Mouse (Mus musculus) liver, embryonic 11.5 days (tissue): ENCODE measurements around the gene Tmem212. TPM values are rescaled to one million over a fixed set of nuclear protein-coding genes. Genes with fewer than 3 reads are reported as not detected.
"Not testable (repeated sequence)": the region's sequence is repeated elsewhere in the genome, so short reads cannot be mapped to it uniquely, and the experiment has no call there.

ENCODE experiments used
- ATAC-seq: fragments of 200-750 bp; cut with Nextera tagmentation; replicated peaks from 2 replicates; pipeline ENCODE4 v1.8.0; 2017; ENCODE audit warnings: moderate number of reproducible peaks, mild to moderate bottlenecking, moderate TSS enrichment, moderate library complexity; ENCODE audit not compliant: low FRiP score
- DNase-seq: peaks from one replicate; pipeline ENCODE4 v3.0.0-alpha.2; 2017; ENCODE audit warnings: low spot score
- H3K27ac ChIP-seq: fragments of 300-500 bp; sonication (generic); 2 replicates; pipeline ENCODE4 v1.5.1; 2014; ENCODE audit warnings: mild to moderate bottlenecking, low read depth, low read length, control low read depth
- H3K27me3 ChIP-seq: fragments of 300-500 bp; sonication (generic); replicated peaks from 2 replicates; pipeline ENCODE4 v1.6.1; 2014; ENCODE audit warnings: low read length, mixed read lengths; ENCODE audit not compliant: control insufficient read depth, insufficient read depth
- H3K36me3 ChIP-seq: fragments of 300-500 bp; sonication (generic); 2 replicates; pipeline ENCODE4 v1.6.1; 2014; ENCODE audit warnings: mild to moderate bottlenecking, low read length, moderate library complexity, mixed read lengths; ENCODE audit not compliant: control insufficient read depth, insufficient read depth
- H3K4me1 ChIP-seq: fragments of 300-500 bp; sonication (generic); replicated peaks from 2 replicates; pipeline ENCODE4 v1.6.1; 2014; ENCODE audit warnings: low read length, mixed read lengths; ENCODE audit not compliant: control insufficient read depth, insufficient read depth
- H3K4me2 ChIP-seq: fragments of 300-500 bp; sonication (generic); 2 replicates; pipeline ENCODE4 v1.6.1; 2014; ENCODE audit warnings: mild to moderate bottlenecking, control low read depth, moderate library complexity
- H3K4me3 ChIP-seq: fragments of 300-500 bp; sonication (generic); 2 replicates; pipeline ENCODE4 v1.5.1; 2014; ENCODE audit warnings: low read depth, low read length, control low read depth
- H3K9ac ChIP-seq: fragments of 300-500 bp; sonication (generic); 2 replicates; pipeline ENCODE4 v1.6.1; 2014; ENCODE audit warnings: low read depth, low read length, control low read depth
- H3K9me3 ChIP-seq: fragments of 300-500 bp; sonication (generic); 2 replicates; pipeline ENCODE4 v1.6.1; 2016; ENCODE audit warnings: low read length, inconsistent platforms, mixed read lengths; ENCODE audit not compliant: control insufficient read depth
- WGBS: fragments of 180-500 bp; shearing (Covaris S2); extraction: QIAGEN DNeasy Blood & Tissue Kit; methylation state at CpG from one replicate; pipeline ENCODE4 v1.1.7; 2014; 5-methylcytosine and 5-hydroxymethylcytosine counted together
- polyA plus RNA-seq: library from polyadenylated mRNA; unstranded; fragments of >200 nt; fragmentation: Nextera tagmentation; extraction: Ambion mirVana; gene quantifications from 2 replicates; pipeline ENCODE4 v1.2.1, GENCODE M21; 2014

Tmem212 gene
- polyA plus RNA-seq, result not detected in 2 replicates

DNA sequence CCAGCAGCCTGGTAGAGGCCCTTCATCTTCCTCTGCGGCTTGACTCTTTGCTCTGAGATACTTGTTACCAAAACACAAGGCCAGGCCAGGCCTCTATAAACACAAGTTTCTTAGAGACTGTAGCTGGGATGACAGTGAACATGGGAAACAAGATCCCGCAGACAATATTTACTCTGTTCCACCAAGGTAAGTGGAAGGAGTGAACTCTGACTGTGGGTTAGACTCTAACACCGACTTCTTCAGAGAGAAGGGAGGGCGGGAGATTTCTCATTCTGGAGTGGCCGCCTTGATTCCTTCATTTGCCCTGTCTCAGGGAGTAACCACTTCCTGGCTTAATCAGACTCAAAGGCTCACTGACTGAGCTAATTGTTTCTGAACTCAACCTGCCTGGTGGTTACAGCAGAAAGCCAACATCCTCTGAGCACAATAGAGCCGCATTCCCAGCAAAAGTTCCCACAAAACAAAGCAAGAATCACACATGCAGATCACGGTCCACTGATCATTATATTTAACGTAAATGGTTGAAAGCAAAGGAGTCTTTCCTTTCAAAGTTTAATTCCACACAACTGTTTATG lies at the start of gene Tmem212:
Tmem212 (minus strand) TSS at position 51 of the 575 bp plus-strand sequence.
- 63% methylated on average over 8 of the region's 8 CpGs for WGBS
- Histone ChIP-seq H3K4me3 (no peak within 1 kb of the TSS), H3K27ac (no peak within 1 kb of the TSS), H3K9me3 (no peaks in the 10 kb centered on the region), H3K4me1 (peaks cover 11% of the 10 kb centered on the region), H3K9ac (no peak within 1 kb of the TSS), H3K4me2 (no peak within 1 kb of the TSS), H3K27me3 (no peaks in the 10 kb centered on the region), H3K36me3 (no peaks in the 10 kb centered on the region)
- DNase-seq (no peak), ATAC-seq (no peak)

DNA sequence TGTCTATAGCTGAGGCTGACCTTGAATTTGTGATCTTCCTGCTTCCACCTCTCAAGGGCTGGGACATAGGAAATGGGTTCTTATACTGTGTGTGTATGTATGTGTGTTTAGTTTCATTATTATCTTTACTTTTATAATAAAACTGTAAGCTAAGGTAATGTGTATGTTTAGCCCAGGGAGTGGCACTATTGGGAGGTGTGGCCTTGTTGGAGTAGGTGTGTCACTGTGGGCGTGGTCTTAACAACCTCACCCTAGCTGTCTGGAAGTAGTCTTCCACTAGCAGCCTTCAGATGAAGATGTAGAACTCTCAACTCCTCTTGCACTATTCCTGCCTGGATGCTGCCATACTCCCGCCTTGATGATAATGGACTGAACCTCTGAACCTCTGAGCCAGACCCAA lies 49.2 kb upstream of the Tmem212 start:
- H3K27me3 ChIP-seq, H3K9ac ChIP-seq, H3K27ac ChIP-seq, H3K4me2 ChIP-seq, H3K9me3 ChIP-seq, H3K36me3 ChIP-seq, H3K4me1 ChIP-seq, ATAC-seq, DNase-seq, H3K4me3 ChIP-seq: not testable (repeated sequence)
- whole genome bisulfite sequencing, result 74% methylated on average over 2 of the region's 2 CpGs

DNA sequence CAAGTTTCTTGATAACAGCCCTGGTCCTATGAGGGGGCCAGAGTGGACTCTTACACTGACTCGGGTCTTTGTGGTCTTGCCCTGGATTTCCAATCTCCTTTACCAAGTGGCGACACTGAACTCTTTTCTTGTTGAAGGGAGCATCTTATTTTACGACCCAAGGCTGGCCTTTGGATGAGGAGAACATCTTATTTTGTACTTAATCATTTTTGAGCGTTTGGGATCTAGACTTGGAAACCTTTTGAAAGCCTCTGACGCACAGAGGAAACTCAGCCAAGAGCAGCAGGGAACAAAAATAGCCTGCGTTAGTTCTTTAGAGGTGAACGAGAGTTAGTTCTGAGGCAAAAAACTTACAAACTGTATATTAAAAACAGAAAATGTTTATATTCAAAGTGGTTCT lies 46.8 kb upstream of the Tmem212 start:
- no peak overlapping the region for H3K27ac ChIP-seq
- peaks cover 8% of the 10 kb centered on the region; the same call in 1 of the 2 replicates for H3K4me1 ChIP-seq
- no peaks in the 10 kb centered on the region for H3K27me3 ChIP-seq
- 84% methylated on average over 7 of the region's 7 CpGs for WGBS
- H3K36me3 ChIP-seq, result no peaks in the 10 kb centered on the region
- H3K4me2 ChIP-seq, result no peak overlapping the region
- H3K9me3 ChIP-seq, result no peaks in the 10 kb centered on the region
- no peak for ATAC-seq
- no peak overlapping the region for H3K4me3 ChIP-seq
- H3K9ac ChIP-seq, result no peak overlapping the region
- no peak for DNase-seq

DNA sequence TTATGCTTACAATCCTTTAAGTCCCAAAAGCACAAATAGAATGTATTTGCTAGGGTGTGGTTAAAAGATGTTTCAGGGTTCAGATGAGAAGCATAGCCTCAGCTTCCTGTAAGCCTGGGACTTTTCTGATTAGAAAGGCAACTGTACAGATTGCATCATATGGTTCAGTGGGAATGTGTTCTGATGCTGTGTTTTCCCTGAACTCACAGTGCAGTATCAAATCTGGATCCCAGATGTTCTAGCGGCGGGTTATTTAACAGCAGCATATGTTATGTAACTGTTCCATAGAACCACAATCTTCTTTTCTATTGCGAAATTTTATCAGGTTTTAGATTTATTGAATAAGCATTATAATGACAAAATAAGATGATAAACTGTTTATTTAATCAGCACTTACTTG lies 45.5 kb upstream of the Tmem212 start:
- Histone ChIP-seq H3K9ac (no peak overlapping the region), H3K9me3 (no peaks in the 10 kb centered on the region), H3K36me3 (no peaks in the 10 kb centered on the region), H3K27ac (no peak overlapping the region), H3K4me2 (no peak overlapping the region), H3K4me3 (no peak overlapping the region), H3K4me1 (peaks cover 8% of the 10 kb centered on the region; the same call in 1 of the 2 replicates), H3K27me3 (no peaks in the 10 kb centered on the region)
- no peak for DNase-seq
- no peak for ATAC-seq
- 89% methylated on average over 3 of the region's 3 CpGs for WGBS

DNA sequence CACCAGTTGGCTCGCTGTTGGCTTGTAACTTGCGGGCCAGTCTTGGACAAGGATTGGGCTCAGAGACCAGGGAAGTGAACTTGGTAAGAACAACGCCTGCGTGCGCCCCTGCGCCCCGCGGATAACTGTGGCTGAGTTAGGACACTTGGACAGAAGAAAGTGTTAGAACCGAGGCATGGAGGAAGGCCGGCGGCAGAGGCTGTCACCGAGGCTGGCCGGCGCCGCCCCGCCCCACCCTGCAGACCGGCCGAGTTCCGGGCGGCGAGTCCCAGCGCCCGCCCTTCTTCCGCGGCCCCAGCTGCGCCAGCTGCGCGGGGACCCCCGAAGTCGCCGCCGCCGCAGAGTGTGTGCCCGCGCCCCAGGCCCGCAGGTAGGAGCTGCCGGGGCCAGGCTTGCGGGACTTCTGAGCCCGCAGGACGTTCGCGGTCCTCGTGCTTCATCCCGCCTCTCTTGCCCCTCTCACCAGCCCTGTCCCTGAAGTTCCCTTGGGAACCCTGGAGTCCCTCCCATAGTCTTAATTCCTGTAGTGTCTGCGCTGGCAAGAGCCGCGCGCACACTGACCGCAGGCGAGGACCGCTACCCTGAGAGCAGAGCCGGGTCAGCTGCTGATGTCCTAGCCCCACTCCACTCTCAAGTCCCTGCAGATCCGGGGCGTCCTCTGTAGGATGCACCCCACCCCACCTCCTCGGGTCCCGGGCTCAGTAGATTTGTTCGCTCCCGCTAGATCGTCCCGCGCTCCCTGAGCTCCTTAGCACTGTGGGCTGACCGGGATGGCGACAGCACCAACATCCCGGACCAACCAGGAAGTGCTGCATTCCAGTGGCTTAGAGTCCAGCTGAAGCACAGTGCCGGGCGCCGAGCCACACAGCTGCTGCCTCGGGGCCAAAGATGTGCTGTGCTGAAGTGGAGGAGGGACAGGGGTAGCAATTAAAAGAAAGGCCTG lies 42.5 kb upstream of the Tmem212 start, which contains the start of gene Pld1:
Pld1 (plus strand) TSS at position 315 of the 943 bp plus-strand sequence.
- peak within 1 kb of the TSS; percentile 64 for H3K9ac ChIP-seq
- ATAC-seq, result peak; percentile 76
- H3K4me2 ChIP-seq, result peak within 1 kb of the TSS; percentile 96
- peaks cover 8% of the 10 kb centered on the region; the same call in 1 of the 2 replicates for H3K4me1 ChIP-seq
- peak within 1 kb of the TSS; percentile 38; the same call in 1 of the 2 replicates for H3K27ac ChIP-seq
- H3K9me3 ChIP-seq, result no peaks in the 10 kb centered on the region
- peak within 1 kb of the TSS; percentile 67 for H3K4me3 ChIP-seq
- no peaks in the 10 kb centered on the region for H3K36me3 ChIP-seq
- H3K27me3 ChIP-seq, result no peaks in the 10 kb centered on the region
- peak; percentile 67 for DNase-seq
- WGBS, result under 1% methylated on average over 64 of the region's 68 CpGs

DNA sequence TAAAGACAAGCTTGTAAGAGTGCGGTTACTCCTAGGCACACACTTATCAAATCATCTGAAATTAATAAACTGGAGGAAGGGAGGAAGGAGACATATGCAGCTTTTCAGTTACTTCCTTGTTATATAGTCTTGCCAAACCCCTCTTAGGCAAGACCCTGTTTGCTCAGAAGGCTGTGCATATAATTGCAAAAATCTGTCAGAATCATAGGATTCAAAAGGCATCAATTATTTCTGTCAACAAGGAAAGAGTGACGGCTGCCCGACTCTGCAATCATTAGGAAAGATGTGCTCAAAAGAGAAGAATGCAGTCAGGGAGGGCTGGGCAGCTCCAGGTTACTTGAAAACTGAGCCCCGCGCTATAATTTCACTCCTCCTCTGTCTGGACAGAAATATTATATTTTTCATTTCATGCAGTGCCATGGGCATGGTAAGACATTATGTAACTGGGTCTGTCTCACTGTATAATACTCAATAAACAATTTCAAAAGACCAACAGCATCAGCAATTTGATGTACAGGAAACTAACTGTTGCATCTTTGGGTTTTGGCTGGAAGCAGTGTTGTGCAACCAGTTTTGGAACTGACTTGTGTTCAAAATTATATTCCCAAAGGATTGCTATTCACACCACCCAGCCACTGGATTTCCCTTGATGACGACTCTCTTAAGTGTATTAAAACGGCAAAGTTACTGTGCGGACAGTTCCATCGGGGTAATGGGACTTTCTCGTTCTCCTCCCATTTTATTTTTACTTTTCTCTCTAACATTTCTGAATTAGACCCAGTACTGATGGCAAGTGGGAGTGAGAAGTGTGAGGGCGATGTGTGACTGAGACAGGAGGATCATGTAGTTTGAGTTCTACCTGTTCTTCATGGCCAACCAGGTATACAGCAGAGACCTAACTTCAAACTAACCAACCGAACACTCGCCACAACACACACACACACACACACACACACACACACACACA lies 41.3 kb upstream of the Tmem212 start:
- Histone ChIP-seq H3K4me3 (no peak overlapping the region), H3K9me3 (no peaks in the 10 kb centered on the region), H3K4me2 (no peak overlapping the region; the same call in 1 of the 2 replicates), H3K9ac (no peak overlapping the region), H3K36me3 (no peaks in the 10 kb centered on the region), H3K27me3 (no peaks in the 10 kb centered on the region), H3K4me1 (peaks cover 8% of the 10 kb centered on the region; the same call in 1 of the 2 replicates), H3K27ac (no peak overlapping the region)
- ATAC-seq (no peak), DNase-seq (no peak)
- WGBS, result 80% methylated on average over 13 of the region's 13 CpGs

DNA sequence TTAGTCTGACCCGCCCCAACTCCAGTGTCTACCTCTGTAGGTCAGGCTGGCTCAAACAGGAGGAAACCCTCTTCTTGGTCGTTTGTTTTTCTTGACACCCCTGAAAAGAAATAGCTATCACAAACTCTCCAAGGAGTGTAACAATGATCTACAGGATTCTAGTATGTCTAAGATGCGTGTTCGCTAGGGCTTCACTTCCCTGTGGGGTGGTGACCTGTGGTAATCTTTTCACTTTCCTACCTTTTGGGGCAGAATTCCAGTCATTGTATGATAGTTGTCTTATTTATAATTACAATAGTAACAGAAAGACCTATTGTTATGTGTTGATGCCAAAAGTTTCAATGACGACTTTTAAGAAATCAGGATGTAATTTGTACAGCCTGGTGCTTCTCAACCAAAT lies 40.6 kb upstream of the Tmem212 start:
- 81% methylated on average over 5 of the region's 5 CpGs for WGBS
- no peak overlapping the region for H3K9ac ChIP-seq
- no peak overlapping the region for H3K4me3 ChIP-seq
- DNase-seq (no peak), ATAC-seq (no peak)
- H3K9me3 ChIP-seq, result no peaks in the 10 kb centered on the region
- no peaks in the 10 kb centered on the region for H3K27me3 ChIP-seq
- peaks cover 8% of the 10 kb centered on the region; the same call in 1 of the 2 replicates for H3K4me1 ChIP-seq
- no peaks in the 10 kb centered on the region for H3K36me3 ChIP-seq
- H3K4me2 ChIP-seq, result no peak overlapping the region
- H3K27ac ChIP-seq, result no peak overlapping the region

DNA sequence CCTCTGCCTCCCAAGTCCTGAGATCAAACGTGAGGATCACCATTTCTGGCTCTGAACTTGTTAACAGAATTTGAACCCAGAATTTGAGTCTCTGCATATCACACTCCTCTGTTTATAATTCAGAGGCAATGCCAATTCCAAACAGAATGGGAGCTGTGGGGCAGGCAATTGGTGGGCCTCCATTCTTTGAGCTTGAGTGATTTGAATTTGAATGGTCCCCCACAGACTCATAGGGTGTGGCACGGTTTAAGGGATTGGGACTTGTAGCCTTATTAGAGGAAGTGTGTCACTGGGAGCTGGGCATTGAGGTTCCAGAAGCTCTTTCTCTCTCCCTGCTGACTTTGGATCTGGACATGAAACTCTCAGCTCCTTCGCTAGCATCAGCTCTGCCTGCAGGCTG lies 39.5 kb upstream of the Tmem212 start:
- Histone ChIP-seq H3K36me3 (no peaks in the 10 kb centered on the region), H3K9ac (no peak overlapping the region)

More for the DNA sequence above, 39.5 kb upstream of the Tmem212 start:
- ATAC-seq (no peak), DNase-seq (no peak)
- H3K4me3 ChIP-seq, result no peak overlapping the region
- WGBS, result 79% methylated on average over 3 of the region's 3 CpGs
- no peaks in the 10 kb centered on the region for H3K9me3 ChIP-seq
- H3K4me2 ChIP-seq, result no peak overlapping the region
- no peaks in the 10 kb centered on the region for H3K27me3 ChIP-seq
- H3K27ac ChIP-seq, result no peak overlapping the region
- peaks cover 8% of the 10 kb centered on the region; the same call in 1 of the 2 replicates for H3K4me1 ChIP-seq
